Mouse (Mus musculus): Measurements from ENCODE around the gene Cfap61. TPM values are rescaled to one million over a fixed set of nuclear protein-coding genes. Genes with fewer than 3 reads are reported as not detected.
"Not testable (repeated sequence)": the region's sequence is repeated elsewhere in the genome, so short reads cannot be mapped to it uniquely, and the experiment has no call there.

Cfap61 gene
- 2.2 and 4.7 TPM in 2 replicates for polyA plus RNA-seq (2015; fragmentation: Nextera tagmentation; extraction: Ambion mirVana)

GRCm38 (mm10) chr2:145934339-145935231 is at the start of gene Cfap61, which contains the start of gene Crnkl1:
Gene Cfap61 (plus strand): TSS chr2:145934784.
Gene Crnkl1 (minus strand): TSS chr2:145935014.
- peaks cover 31% of the 10 kb centered on the region for H3K36me3 ChIP-seq
- under 1% methylated on average over 61 of the region's 61 CpGs for WGBS
- H3K9me3 ChIP-seq = no peaks in the 10 kb centered on the region
- H3K27ac ChIP-seq (replicated peaks) = no peak within 1 kb of the TSS
- peak within 1 kb of the TSS; percentile 93 for H3K4me2 ChIP-seq
- H3K4me1 ChIP-seq (replicated peaks) = peaks cover 16% of the 10 kb centered on the region
- peak within 1 kb of the TSS; percentile 82 for H3K9ac ChIP-seq
- H3K27me3 ChIP-seq = no peaks in the 10 kb centered on the region
- ATAC-seq (ENCODE audit: low read depth) = peak; percentile 99
- peak within 1 kb of the TSS; percentile 88 for H3K4me3 ChIP-seq

DNA sequence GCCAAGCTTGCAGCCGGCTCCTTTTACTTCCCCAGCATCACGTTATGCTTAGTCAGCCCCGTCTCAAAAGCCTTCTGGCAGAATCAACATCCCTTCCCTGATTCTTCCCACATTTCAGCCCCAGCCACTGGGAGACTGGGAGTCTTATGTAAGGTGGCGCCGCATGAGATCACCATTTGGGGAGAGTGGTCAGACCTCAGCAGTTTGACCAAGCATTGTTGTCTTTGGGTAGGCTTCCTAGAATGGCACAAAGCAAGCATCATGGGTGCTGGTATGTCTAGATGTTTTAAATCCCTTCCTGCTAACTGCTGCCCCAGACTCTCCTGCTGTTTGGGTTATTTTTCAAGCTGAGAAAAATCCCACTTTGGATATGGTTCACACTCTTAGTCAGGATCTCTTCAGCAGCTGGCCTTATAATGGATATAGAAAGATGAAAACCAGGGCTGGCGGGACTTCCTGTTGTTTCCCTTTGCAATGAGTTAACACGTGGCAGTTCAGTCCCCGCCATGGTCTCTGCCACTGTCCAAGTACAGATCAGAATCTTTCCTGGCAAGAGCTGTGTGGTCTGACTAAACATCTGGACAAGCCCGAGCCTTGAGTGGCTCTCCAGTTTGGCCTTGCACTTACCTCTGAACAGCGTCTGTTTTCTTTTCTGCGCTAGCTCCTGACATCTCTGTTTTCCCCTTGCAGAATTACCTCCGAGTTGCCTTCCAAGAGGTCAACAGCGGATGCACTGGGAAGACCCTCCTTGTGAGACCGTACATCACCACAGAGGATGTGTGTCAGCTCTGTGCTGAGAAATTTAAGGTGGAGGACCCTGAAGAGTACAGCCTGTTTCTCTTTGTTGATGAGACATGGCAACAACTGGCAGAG is 49.4 kb upstream of the Cfap61 start:
- Histone ChIP-seq H3K9ac (no peak overlapping the region), H3K36me3 (peaks cover 11% of the 10 kb centered on the region), H3K9me3 (no peaks in the 10 kb centered on the region), H3K27me3 (no peaks in the 10 kb centered on the region), H3K27ac (replicated peaks) (peak overlapping the region; percentile 42; the same call in 1 of the 2 replicates), H3K4me1 (replicated peaks) (peaks cover 22% of the 10 kb centered on the region; the same call in 1 of the 2 replicates), H3K4me3 (no peak overlapping the region), H3K4me2 (no peak overlapping the region)
- no peak for ATAC-seq (ENCODE audit: low read depth)
- WGBS = 81% methylated on average over 14 of the region's 14 CpGs

DNA sequence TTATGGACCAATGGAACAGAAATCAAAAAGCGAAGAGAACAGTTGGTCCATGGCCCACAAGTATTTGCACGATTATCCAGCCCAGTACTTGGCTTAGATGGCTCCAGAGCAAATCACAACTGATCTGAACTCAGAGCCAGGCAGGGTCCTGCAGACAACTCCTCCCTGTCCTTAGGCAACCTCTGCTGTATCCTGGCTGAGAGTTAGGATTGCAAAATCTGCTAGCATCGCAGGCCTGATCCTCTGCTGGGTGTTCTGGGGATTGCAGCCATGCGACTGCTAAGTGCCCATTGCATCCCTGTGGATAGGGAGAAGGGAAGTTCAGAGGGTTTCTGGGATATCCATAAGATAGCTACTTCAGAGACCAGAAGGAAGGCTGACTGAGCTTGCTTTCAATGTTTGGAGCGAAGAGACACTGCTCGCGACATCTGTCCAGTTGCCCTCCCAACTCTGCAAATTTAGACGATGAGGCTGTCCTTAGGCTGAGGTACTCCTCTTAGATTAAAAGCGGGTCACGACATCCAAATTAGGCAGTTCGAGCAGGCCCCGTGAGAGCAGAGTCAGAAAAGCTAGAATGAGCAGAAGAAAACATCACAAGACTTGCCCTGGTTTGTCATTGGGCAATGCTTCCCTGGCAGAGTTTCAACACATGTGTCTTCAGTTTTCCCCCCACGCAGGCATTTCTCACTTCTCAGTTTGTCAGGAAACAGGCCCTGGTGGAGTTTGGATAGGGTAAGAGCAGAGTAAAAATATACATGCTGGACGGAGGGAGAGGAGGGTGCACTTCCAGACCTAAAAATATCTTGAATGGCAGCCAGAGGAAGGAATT is 46.4 kb upstream of the Cfap61 start:
- no peak overlapping the region for H3K4me2 ChIP-seq
- no peaks in the 10 kb centered on the region for H3K27me3 ChIP-seq
- H3K36me3 ChIP-seq = peaks cover 6% of the 10 kb centered on the region
- ATAC-seq (ENCODE audit: low read depth) = no peak
- no peaks in the 10 kb centered on the region for H3K9me3 ChIP-seq
- peak overlapping the region; percentile 46; the same call in 1 of the 2 replicates for H3K27ac ChIP-seq (replicated peaks)
- WGBS = 70% methylated on average over 14 of the region's 14 CpGs
- no peak overlapping the region for H3K9ac ChIP-seq
- peaks cover 17% of the 10 kb centered on the region; the same call in 1 of the 2 replicates for H3K4me1 ChIP-seq (replicated peaks)
- no peak overlapping the region for H3K4me3 ChIP-seq

DNA sequence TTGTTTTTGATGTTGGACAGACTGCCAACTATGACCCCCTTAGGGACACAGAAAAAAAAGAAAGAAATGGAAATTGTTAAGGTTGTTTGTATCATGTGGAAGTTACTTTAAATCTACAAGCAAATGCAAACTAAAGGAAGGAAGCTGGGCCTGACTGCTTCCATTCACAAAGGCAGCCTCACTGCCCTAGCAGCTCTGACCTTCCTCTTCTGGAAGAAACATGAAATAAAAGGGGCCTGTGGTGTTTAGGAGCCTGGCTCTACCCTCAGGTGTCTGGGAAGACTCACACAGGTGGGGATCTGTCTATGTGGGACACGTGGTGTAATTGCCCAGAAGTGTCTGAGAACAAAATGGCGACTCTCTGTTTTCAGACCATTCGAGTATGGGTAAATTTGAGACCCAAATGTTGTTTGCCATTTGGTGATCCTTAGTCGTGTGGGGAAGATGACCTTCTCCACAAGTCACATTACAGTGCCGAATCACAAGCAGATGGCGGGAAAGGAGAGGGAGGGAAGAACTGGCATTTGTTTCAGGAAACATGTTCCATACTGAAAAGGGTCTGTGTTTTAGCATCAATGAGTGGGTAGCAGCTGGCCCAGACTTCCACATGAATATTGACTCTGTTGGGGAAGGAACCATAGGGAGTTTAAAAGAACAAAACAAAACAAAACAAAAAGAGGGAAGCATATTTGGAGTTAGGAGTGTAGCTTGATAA is 45.7 kb upstream of the Cfap61 start:
- no peak overlapping the region for H3K4me2 ChIP-seq
- H3K27me3 ChIP-seq = no peaks in the 10 kb centered on the region
- 65% methylated on average over 6 of the region's 6 CpGs for WGBS
- H3K9me3 ChIP-seq = no peaks in the 10 kb centered on the region
- H3K4me1 ChIP-seq (replicated peaks) = peaks cover 17% of the 10 kb centered on the region; the same call in 1 of the 2 replicates
- no peak overlapping the region for H3K4me3 ChIP-seq
- H3K27ac ChIP-seq (replicated peaks) = 0 out of 2 replicates have a peak overlapping the region, but pooled peaks have one; percentile 14
- no peak for ATAC-seq (ENCODE audit: low read depth)
- peaks cover 6% of the 10 kb centered on the region for H3K36me3 ChIP-seq
- no peak overlapping the region for H3K9ac ChIP-seq

DNA sequence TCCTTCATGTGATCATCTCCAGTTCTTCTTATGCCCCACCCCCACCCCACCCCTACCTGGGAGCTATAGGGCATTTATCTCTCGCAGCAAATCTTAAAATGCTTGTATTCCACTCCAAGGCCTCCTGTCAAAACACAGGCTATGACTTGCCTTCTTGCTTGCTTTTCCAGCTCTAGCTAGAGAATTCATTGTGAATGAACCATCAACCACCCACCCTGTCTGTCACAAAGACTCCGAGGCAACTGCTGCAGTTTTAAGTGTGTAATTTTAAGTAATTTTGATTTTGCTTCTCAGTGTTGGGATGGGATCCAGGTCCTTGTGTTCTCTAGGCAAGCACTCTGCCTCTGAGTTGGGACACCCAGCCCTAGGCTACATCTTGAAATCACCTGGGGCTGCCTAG is 44.0 kb upstream of the Cfap61 start:
- no peak overlapping the region for H3K4me2 ChIP-seq
- peaks cover 5% of the 10 kb centered on the region for H3K36me3 ChIP-seq
- no peaks in the 10 kb centered on the region for H3K9me3 ChIP-seq
- ATAC-seq (ENCODE audit: low read depth) = no peak
- no peak overlapping the region for H3K4me3 ChIP-seq
- no peaks in the 10 kb centered on the region for H3K27me3 ChIP-seq
- WGBS = 85% methylated on average over 2 of the region's 2 CpGs
- 0 out of 2 replicates have a peak, but pooled peaks cover 6% of the 10 kb centered on the region for H3K4me1 ChIP-seq (replicated peaks)
- no peak overlapping the region for H3K9ac ChIP-seq
- H3K27ac ChIP-seq (replicated peaks) = no peak overlapping the region

DNA sequence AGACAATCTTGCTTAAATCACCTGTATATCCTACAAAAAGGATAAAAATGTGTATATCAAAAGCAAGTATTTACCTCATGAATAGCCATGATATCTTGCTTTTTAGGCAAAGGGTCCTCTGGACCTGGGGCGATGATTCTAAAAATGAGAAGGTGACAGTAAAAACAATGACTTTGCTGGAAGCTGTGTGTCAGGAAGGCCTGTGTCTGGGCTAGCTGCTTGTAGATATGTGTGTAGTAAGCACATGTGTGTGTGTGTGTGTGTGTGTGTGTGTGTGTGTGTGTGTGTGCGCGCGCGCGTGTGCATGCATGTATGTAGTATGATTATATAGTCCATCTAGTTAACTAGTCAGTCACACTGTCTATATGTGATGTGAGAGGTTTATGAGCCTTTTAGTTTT is 40.8 kb upstream of the Cfap61 start:
- no peak overlapping the region for H3K4me2 ChIP-seq
- no peak for ATAC-seq (ENCODE audit: low read depth)
- 95% methylated on average over 6 of the region's 6 CpGs for WGBS
- H3K27me3 ChIP-seq = no peaks in the 10 kb centered on the region
- no peak overlapping the region for H3K27ac ChIP-seq (replicated peaks)
- no peak overlapping the region for H3K4me3 ChIP-seq
- no peaks in the 10 kb centered on the region for H3K36me3 ChIP-seq
- 0 out of 2 replicates have a peak, but pooled peaks cover 6% of the 10 kb centered on the region for H3K4me1 ChIP-seq (replicated peaks)
- H3K9me3 ChIP-seq = no peaks in the 10 kb centered on the region
- no peak overlapping the region for H3K9ac ChIP-seq

GRCm38 (mm10) chr2:145898106-145898505 is 36.5 kb upstream of the Cfap61 start:
- ATAC-seq (ENCODE audit: low read depth) = no peak
- Histone ChIP-seq H3K4me3 (no peak overlapping the region), H3K9ac (no peak overlapping the region), H3K36me3 (no peaks in the 10 kb centered on the region), H3K9me3 (no peaks in the 10 kb centered on the region), H3K4me2 (no peak overlapping the region), H3K4me1 (replicated peaks) (no peaks in the 10 kb centered on the region), H3K27ac (replicated peaks) (no peak overlapping the region), H3K27me3 (no peaks in the 10 kb centered on the region)
- 71% methylated on average over 9 of the region's 9 CpGs for WGBS

GRCm38 (mm10) chr2:145900318-145900717 is 34.3 kb upstream of the Cfap61 start:
- not testable (repeated sequence) for H3K4me2 ChIP-seq; ATAC-seq (ENCODE audit: low read depth); H3K9me3 ChIP-seq; H3K9ac ChIP-seq; H3K27ac ChIP-seq (replicated peaks); H3K27me3 ChIP-seq; H3K4me3 ChIP-seq; H3K36me3 ChIP-seq
- 84% methylated on average over 8 of the region's 8 CpGs for WGBS
- peaks cover 17% of the 10 kb centered on the region for H3K4me1 ChIP-seq (replicated peaks)

DNA sequence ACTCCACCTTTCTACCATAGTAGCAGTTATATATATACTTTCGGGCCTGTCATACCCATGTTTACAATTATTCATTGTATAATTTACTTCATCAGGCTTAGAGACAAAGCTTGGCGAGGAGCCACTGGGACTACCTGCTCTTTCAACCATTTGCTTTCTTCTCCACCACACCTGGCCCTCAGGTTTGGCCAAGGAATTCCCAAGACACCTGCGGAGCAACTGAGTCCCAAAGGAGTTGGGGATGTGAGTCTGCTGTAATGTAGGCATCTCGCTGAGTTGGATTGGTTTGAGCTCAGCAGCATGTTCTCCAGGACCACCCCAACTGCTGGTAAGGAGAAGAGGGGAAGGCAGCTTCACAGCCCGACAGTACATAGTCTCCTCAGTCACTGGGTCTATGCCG is 32.7 kb upstream of the Cfap61 start, which contains the start of gene Naa20:
Gene Naa20 (plus strand): TSS at position 239 of the 400 bp plus-strand sequence.
- 88% methylated on average over 6 of the region's 6 CpGs for WGBS
- ATAC-seq (ENCODE audit: low read depth) = no peak
- H3K9ac ChIP-seq = peak within 1 kb of the TSS; percentile 95; the same call in 1 of the 2 replicates

DNA sequence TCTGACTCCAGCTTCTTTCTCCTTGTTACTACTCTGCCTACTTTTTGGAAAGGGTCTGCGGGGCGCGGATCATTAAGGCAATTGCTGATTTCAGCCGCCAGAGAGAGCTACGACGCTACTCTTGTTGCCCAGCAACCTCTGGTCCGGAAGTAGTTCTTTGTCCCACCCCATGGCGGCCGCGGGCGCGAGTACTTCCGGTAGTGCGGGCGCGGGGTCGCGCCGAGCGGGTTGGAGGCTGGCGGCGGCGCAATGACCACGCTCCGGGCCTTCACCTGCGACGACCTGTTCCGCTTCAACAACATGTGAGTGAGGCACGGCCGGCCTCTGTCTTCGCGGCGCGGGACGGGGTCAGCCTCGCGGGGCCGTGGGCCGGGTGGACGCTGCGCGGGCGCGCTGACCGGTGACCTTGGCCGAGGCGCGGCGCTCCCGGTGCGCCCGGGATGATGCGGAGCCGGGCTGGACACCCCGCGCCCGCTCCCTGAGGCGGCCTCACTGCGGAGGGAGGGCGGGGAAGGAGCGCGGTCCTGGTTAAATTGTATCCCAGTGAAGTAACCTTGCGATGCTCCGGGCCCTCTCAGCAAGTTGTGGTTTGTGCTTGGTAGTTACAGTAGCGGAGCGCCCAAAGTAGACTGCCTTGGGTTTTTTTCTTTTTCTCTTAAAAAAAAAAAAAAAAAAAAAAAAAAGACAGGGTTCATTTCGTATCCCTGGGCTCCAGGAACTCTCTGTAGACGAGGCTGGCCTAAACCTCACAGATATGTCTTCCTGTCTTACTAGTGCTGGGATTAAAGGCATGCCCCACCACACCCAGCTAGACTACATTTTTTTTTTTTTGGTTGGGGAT is 31.3 kb upstream of the Cfap61 start:
- Histone ChIP-seq H3K9ac (peak overlapping the region; percentile 95), H3K27ac (replicated peaks) (peak overlapping the region; percentile 86), H3K36me3 (peaks cover 5% of the 10 kb centered on the region; the same call in 1 of the 2 replicates), H3K4me2 (peak overlapping the region; percentile 73), H3K9me3 (no peaks in the 10 kb centered on the region), H3K4me1 (replicated peaks) (peaks cover 22% of the 10 kb centered on the region), H3K4me3 (peak overlapping the region; percentile 98), H3K27me3 (no peaks in the 10 kb centered on the region)
- ATAC-seq (ENCODE audit: low read depth) = peak; percentile 97
- under 1% methylated on average over 68 of the region's 68 CpGs for WGBS

More for the DNA sequence above, 32.7 kb upstream of the Cfap61 start, which contains the start of gene Naa20:
- H3K4me3 ChIP-seq = peak within 1 kb of the TSS; percentile 98
- H3K9me3 ChIP-seq = no peaks in the 10 kb centered on the region
- no peaks in the 10 kb centered on the region for H3K27me3 ChIP-seq
- H3K4me2 ChIP-seq = peak within 1 kb of the TSS; percentile 73
- peaks cover 22% of the 10 kb centered on the region for H3K4me1 ChIP-seq (replicated peaks)
- H3K27ac ChIP-seq (replicated peaks) = no peak within 1 kb of the TSS
- no peaks in the 10 kb centered on the region; the same call in 1 of the 2 replicates for H3K36me3 ChIP-seq

Measured in neural tube, embryonic 13.5 days (tissue).